Mouse (Mus musculus) heart, postnatal 0 days (tissue): ENCODE measurements around the gene Hipk2.

ENCODE experiments used
- CTCF ChIP-seq: IDR thresholded peaks from 2 replicates; pipeline ENCODE4 v1.5.1; 2016; ENCODE audit warnings: antibody characterized with exemption, control low read depth, low read depth
- EP300 ChIP-seq: IDR thresholded peaks from 2 replicates; pipeline ENCODE4 v1.6.1; 2016; ENCODE audit warnings: antibody characterized with exemption, low read depth

- TF ChIP-seq CTCF (peak; percentile 94), EP300 (no peak)
Observed at GRCm38 (mm10) chr6:38736240-38736639, 139.7 kb downstream of the Hipk2 start.
